Mouse (Mus musculus) hindbrain, embryonic 12.5 days (tissue): ENCODE data around the gene Gbgt1. TPM values are rescaled to one million over a fixed set of nuclear protein-coding genes. Genes with fewer than 3 reads are reported as not detected.
"Not testable (repeated sequence)": the region's sequence is repeated elsewhere in the genome, so short reads cannot be mapped to it uniquely, and the experiment has no call there.

Experiments used
- ATAC-seq: fragments of 200-750 bp; cut with Nextera tagmentation; 2 replicates; pipeline ENCODE4 v1.8.0; 2017; ENCODE audit warnings: moderate TSS enrichment; ENCODE audit not compliant: low FRiP score
- H3K27ac ChIP-seq: fragments of 300-500 bp; sonication (generic); 2 replicates; pipeline ENCODE4 v1.5.1; 2016; ENCODE audit warnings: mild to moderate bottlenecking
- H3K27me3 ChIP-seq: fragments of 300-500 bp; sonication (generic); 2 replicates; pipeline ENCODE4 v1.6.1; 2016; ENCODE audit warnings: mild to moderate bottlenecking
- H3K36me3 ChIP-seq: fragments of 300-500 bp; sonication (generic); 2 replicates; pipeline ENCODE4 v1.6.1; 2016; ENCODE audit warnings: mild to moderate bottlenecking
- H3K4me1 ChIP-seq: fragments of 300-500 bp; sonication (generic); 2 replicates; pipeline ENCODE4 v1.6.1; 2016
- H3K4me2 ChIP-seq: fragments of 300-500 bp; sonication (generic); replicated peaks from 2 replicates; pipeline ENCODE4 v1.6.1; 2016; ENCODE audit warnings: mild to moderate bottlenecking
- H3K4me3 ChIP-seq: fragments of 300-500 bp; sonication (generic); 2 replicates; pipeline ENCODE4 v1.5.1; 2016; ENCODE audit warnings: mild to moderate bottlenecking
- H3K9ac ChIP-seq: fragments of 300-500 bp; sonication (generic); 2 replicates; pipeline ENCODE4 v1.6.1; 2016; ENCODE audit warnings: mild to moderate bottlenecking, moderate library complexity
- H3K9me3 ChIP-seq: fragments of 300-500 bp; sonication (generic); replicated peaks from 2 replicates; pipeline ENCODE4 v1.6.1; 2016; ENCODE audit warnings: mild to moderate bottlenecking
- WGBS: fragments of 180-500 bp; shearing (Covaris S2); methylation state at CpG from one replicate; pipeline ENCODE4 v1.1.7; 2016; 5-methylcytosine and 5-hydroxymethylcytosine counted together
- polyA plus RNA-seq: library from polyadenylated mRNA; unstranded; fragments of >200 nt; fragmentation: Nextera tagmentation; extraction: Ambion mirVana; gene quantifications from 2 replicates; pipeline ENCODE4 v1.2.1, GENCODE M21; 2016

Gbgt1 gene
- polyA plus RNA-seq, 1 experiment from 2014 or later, result 0.67 TPM

DNA sequence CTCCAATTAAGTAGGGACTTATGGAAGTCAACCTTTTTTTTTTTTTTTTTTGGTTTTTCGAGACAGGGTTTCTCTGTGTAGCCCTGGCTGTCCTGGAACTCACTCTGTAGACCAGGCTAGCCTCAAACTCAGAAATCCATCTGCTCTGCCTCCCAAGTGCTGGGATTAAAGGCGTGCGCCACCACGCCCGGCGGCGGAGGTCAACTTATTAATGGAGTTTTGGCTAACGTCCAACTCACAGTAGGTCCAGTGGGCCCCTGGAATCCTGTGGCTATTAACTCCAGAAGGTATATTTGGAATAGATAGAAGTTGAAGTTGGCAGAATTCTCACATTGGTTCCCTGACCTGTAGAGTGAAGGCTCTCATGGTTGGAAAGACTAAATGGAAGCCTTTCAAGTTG, 24.7 kb upstream of the Gbgt1 start:
- not testable (repeated sequence) for H3K4me3 ChIP-seq, H3K4me2 ChIP-seq, H3K9me3 ChIP-seq, H3K27me3 ChIP-seq, H3K4me1 ChIP-seq, ATAC-seq, H3K9ac ChIP-seq, H3K27ac ChIP-seq
- peaks cover 42% of the 10 kb centered on the region for H3K36me3 ChIP-seq
- WGBS, result 95% methylated on average over 8 of the region's 8 CpGs

DNA sequence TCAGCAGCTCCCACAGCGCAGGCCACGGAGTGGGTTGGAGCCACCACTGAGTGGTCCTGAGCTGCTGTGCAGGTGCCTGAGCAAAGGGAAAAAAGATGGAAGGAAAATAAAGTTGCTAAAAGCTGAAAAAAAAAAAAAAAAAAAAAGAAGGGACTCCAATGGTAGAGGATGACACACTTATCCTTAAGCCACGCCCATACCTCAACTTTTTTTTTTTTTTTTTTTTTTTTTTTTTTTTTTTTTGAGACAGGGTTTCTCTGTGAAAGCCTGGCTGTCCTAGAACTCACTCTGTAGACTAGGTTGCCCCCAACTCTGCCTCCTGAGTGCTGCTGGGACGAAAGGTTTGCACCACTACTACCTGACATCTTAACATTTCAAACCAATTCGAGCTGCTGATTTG, 18.7 kb upstream of the Gbgt1 start:
- WGBS, result 93% methylated on average over 4 of the region's 5 CpGs
- H3K9ac ChIP-seq, H3K9me3 ChIP-seq, H3K27ac ChIP-seq, H3K36me3 ChIP-seq, H3K27me3 ChIP-seq, H3K4me1 ChIP-seq, H3K4me2 ChIP-seq, H3K4me3 ChIP-seq, ATAC-seq: not testable (repeated sequence)

DNA sequence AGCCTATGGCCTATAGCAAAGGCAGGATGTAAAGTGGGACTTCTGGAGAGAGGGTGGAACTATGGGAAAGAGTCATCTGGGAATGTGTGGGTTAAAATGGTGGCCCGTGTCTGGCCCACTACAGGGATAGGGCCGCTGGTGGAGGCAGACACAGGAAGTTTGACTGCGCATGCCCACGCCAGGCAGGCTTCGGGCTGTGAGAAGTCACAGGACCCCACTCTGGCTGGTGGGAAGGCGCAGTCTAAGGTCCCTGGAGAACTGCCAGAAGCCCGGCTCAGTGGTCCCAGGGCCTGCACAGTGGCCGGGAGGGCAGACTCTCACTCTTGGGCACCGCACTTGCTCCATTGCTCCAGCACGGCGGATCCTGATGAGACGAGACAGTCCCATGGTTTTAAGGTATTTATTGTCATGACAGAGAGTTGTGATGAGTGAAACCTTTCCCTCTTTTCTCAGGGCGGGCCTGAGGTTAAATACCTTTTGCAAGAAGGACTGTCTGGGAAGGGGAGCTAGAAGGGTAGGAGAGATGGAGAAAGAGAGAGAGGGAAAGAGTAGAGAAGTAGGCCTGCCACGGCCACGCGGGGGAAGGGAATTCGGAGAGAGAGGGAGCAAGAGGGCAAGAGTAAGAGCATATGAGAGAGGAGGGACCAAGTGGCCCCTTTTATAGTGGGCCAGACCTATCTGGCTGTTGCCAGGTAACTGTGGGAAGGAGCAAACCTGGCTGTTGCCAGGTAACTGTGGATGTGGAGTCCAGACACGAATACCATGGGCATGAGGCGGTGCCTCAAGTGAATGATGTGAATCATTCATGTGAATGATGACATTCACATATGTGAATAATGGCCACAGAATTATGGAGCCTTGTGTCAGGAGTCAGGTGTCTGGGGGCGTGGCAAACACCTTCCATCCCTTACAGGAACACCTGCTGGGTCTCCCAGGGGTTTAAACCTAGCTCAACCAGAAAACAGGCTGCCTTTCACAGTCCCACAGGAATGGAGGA, 17.2 kb upstream of the Gbgt1 start:
- Histone ChIP-seq H3K4me3 (no peak overlapping the region), H3K4me2 (no peak overlapping the region), H3K4me1 (no peaks in the 10 kb centered on the region), H3K9ac (no peak overlapping the region), H3K27ac (no peak overlapping the region), H3K9me3 (no peaks in the 10 kb centered on the region), H3K36me3 (no peaks in the 10 kb centered on the region), H3K27me3 (no peaks in the 10 kb centered on the region)
- ATAC-seq, result no peak
- WGBS, result 81% methylated on average over 20 of the region's 20 CpGs

DNA sequence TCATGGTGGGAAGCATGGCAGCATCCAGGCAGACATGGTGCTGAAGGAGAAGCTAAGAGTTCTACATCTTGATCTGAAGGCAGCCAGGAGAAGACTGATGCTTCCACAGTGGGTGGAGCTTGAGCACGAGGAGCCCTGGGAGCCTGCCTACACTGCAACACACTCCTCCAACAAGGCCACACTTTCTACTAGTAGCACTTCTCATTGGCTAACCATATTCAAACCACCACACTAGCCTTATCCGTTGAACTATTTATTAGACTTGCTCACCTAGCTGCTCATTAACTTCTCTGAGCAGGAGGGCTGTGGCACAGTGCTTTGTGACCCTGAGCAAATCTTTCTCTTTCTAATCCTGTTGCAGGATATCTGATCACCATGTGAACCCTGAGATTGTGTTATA, 12.8 kb upstream of the Gbgt1 start:
- 66% methylated on average over 2 of the region's 2 CpGs for WGBS
- no peaks in the 10 kb centered on the region for H3K4me1 ChIP-seq
- ATAC-seq, result no peak
- no peak overlapping the region for H3K4me3 ChIP-seq
- no peaks in the 10 kb centered on the region for H3K9me3 ChIP-seq
- H3K9ac ChIP-seq, result no peak overlapping the region
- H3K27me3 ChIP-seq, result no peaks in the 10 kb centered on the region
- no peaks in the 10 kb centered on the region for H3K36me3 ChIP-seq
- H3K4me2 ChIP-seq, result no peak overlapping the region
- H3K27ac ChIP-seq, result no peak overlapping the region

DNA sequence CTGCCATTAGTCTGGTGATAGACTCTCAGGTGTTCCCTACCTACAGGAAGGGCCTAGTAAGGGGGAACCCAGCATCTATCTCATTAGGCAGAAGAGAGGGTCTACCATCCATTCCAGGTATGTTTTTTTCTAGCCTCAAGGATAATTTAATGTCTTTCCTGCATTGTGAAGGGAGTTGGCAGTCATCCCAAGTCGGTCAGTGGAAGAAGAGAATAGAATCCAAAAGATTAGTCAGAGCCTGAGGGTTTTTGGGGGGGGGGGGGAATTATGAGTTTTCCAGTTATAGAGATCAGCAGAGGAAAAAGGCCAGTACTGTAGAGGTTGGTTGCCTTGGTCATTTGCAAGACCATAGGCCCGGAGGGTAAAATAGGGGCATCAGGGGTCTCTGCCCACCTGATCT, 2.2 kb upstream of the Gbgt1 start:
- no peak overlapping the region for H3K4me3 ChIP-seq
- ATAC-seq, result no peak
- H3K27me3 ChIP-seq, result no peaks in the 10 kb centered on the region
- no peak overlapping the region for H3K27ac ChIP-seq
- no peaks in the 10 kb centered on the region for H3K36me3 ChIP-seq
- no peak overlapping the region for H3K4me2 ChIP-seq
- WGBS, result 88% methylated on average over 2 of the region's 2 CpGs
- peaks cover 6% of the 10 kb centered on the region; the same call in 1 of the 2 replicates for H3K4me1 ChIP-seq
- H3K9ac ChIP-seq, result no peak overlapping the region
- H3K9me3 ChIP-seq, result no peaks in the 10 kb centered on the region

DNA sequence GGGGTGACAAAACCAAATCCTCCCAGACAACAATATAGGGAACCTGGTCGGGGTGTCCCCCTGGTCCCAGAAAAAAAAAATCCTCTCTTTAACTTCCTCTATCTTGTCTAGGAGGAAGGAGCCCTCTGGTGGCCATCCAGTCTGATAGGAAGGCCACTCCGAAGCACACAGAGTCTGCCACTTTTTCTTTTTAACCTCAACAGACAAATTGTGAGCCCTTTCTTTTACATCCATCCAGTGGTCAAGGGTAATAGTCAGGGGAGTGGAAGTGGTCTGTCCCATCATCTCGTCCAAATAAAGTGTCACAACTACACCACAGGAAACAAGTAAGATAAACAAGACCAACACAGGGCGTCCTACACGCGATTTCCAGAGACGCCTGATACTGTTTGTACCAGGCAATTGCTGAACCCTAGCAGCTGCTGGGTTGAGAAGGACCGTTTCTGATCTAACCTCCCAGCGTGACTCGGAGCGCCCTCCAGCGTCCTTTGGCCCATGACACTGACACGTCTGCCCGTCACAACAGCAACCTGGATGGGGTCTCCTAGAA, 1.4 kb upstream of the Gbgt1 start:
- Histone ChIP-seq H3K4me2 (no peak overlapping the region), H3K4me1 (peaks cover 6% of the 10 kb centered on the region; the same call in 1 of the 2 replicates), H3K36me3 (no peaks in the 10 kb centered on the region), H3K4me3 (no peak overlapping the region), H3K27ac (no peak overlapping the region), H3K27me3 (no peaks in the 10 kb centered on the region), H3K9me3 (no peaks in the 10 kb centered on the region), H3K9ac (no peak overlapping the region)
- ATAC-seq, result no peak
- 87% methylated on average over 14 of the region's 14 CpGs for WGBS

DNA sequence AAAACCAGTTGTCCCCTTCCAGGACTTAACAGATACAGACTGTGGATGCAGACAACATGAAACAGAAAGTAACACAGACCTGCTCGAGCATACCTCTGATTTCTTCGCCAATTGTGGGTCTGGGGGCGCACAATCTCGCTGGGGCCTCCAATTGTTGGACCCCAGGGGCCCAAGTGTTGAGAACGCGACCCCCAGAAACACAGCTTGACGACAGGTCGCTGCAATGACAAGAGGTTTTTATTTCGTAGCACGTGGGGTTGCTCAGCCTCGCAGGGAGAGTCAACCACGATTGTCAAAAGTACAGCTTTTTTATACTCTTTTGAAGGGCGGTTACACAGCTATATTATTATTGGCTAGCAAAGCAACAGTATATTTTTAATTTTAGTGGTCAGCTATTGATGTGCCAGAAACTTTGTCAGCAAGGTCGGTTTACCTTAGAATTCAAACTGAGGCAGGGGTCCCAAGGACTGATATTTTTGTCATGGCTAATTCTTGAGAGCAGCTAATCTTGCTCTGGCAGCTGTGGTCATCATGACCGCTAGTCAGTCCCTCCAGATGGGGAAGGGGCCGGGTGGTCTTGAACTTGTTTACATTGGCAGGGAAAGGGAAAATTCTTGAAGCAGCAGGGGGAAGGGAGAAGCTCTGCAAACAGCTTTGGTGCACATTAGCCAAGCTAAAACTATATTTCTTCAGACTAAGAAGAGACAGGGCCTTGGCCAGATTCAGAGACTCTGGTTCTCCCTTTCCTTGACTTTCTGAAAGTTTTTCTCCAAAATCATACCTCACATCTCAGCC, 693 bp upstream of the Gbgt1 start:
- no peaks in the 10 kb centered on the region for H3K36me3 ChIP-seq
- no peak for ATAC-seq
- H3K27ac ChIP-seq, result no peak overlapping the region
- peaks cover 6% of the 10 kb centered on the region; the same call in 1 of the 2 replicates for H3K4me1 ChIP-seq
- no peaks in the 10 kb centered on the region for H3K27me3 ChIP-seq
- 83% methylated on average over 16 of the region's 16 CpGs for WGBS
- H3K4me2 ChIP-seq, result no peak overlapping the region
- H3K9me3 ChIP-seq, result no peaks in the 10 kb centered on the region
- H3K9ac ChIP-seq, result no peak overlapping the region
- H3K4me3 ChIP-seq, result no peak overlapping the region

DNA sequence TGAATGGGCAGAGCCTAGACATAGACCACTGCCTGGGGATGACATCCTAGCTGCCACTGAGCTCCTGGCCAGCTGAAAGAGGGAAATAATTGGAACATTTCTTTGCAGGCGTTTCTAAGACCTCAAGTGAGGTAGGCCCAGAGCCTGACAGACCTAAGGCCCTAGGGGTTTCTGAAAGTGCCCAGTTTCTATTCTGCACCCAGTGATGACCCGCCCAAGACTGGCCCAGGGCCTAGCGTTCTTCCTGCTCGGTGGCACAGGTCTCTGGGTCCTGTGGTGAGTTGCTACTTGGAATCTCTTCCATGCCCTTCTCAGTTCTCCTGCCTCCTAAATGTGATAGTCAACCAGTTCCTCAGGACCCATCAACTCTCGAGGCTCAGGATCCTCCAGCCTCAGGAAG, 870 bp downstream of the Gbgt1 start:
- Histone ChIP-seq H3K27me3 (no peaks in the 10 kb centered on the region), H3K4me1 (peaks cover 6% of the 10 kb centered on the region; the same call in 1 of the 2 replicates), H3K9me3 (no peaks in the 10 kb centered on the region), H3K9ac (no peak overlapping the region), H3K4me2 (no peak overlapping the region), H3K27ac (no peak overlapping the region), H3K4me3 (no peak overlapping the region), H3K36me3 (no peaks in the 10 kb centered on the region)
- ATAC-seq, result no peak
- 78% methylated on average over 5 of the region's 5 CpGs for WGBS

DNA sequence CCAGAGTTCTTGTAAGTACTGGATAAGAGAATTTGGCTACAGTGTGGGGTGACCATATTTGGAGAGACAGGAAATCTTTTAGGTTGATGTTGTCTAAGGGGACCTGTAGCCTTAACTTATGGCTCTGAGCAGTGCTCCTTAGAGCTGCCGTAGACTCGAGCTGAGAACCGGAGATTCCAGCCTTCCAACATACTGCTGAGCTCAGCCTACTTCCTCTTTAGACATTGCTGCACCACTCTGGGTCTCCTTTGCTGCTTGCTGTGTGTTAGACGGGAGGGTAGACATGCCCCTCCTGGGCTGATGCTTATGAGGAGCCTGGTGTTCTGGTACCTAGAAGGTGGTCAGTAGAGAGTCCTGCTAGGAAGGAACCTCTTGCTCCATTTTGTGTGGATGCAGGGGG, 1.7 kb downstream of the Gbgt1 start:
- no peak for ATAC-seq
- H3K36me3 ChIP-seq, result no peaks in the 10 kb centered on the region
- H3K27me3 ChIP-seq, result no peaks in the 10 kb centered on the region
- H3K4me2 ChIP-seq, result no peak overlapping the region
- H3K4me1 ChIP-seq, result peaks cover 6% of the 10 kb centered on the region; the same call in 1 of the 2 replicates
- no peak overlapping the region for H3K9ac ChIP-seq
- H3K27ac ChIP-seq, result no peak overlapping the region
- WGBS, result 92% methylated on average over 4 of the region's 4 CpGs
- no peaks in the 10 kb centered on the region for H3K9me3 ChIP-seq
- no peak overlapping the region for H3K4me3 ChIP-seq

DNA sequence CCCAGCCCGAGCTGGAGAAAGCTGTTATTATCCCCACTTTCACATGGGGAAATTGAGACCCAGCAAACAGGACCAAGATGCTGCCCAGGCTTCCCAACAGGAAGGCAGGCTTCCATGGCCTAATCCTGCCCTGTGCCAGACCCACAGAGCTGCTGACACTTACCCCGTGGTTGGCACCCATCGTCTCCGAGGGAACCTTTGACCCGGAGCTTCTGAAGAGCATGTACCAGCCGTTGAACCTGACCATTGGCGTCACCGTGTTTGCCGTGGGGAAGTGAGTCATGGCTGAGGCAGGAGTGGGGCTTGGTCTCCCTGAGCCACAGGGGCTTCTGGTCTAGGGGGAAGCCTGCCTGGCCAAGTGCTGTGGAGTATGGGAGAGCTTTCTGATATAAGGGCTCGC, 6.3 kb downstream of the Gbgt1 start:
- Histone ChIP-seq H3K4me3 (no peak overlapping the region), H3K4me1 (no peaks in the 10 kb centered on the region), H3K27ac (no peak overlapping the region), H3K4me2 (no peak overlapping the region), H3K9me3 (no peaks in the 10 kb centered on the region), H3K36me3 (no peaks in the 10 kb centered on the region), H3K9ac (no peak overlapping the region), H3K27me3 (no peaks in the 10 kb centered on the region)
- no peak for ATAC-seq
- 90% methylated on average over 10 of the region's 10 CpGs for WGBS

DNA sequence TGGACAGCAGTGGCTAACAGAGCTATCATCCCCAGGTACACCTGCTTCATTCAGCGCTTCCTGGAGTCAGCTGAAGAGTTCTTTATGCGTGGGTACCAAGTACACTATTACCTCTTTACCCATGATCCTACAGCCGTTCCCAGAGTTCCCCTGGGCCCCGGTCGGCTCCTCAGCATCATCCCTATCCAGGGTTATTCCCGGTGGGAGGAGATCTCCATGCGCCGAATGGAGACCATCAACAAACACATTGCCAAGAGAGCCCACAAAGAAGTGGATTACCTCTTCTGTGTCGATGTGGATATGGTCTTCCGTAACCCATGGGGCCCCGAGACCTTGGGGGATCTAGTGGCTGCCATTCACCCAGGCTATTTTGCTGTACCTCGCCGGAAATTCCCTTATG, 8.0 kb downstream of the Gbgt1 start:
- Histone ChIP-seq H3K4me3 (no peak overlapping the region), H3K4me1 (no peaks in the 10 kb centered on the region), H3K4me2 (no peak overlapping the region), H3K27ac (no peak overlapping the region), H3K9me3 (no peaks in the 10 kb centered on the region), H3K27me3 (no peaks in the 10 kb centered on the region), H3K9ac (no peak overlapping the region), H3K36me3 (no peaks in the 10 kb centered on the region)
- 88% methylated on average over 13 of the region's 13 CpGs for WGBS
- no peak for ATAC-seq

DNA sequence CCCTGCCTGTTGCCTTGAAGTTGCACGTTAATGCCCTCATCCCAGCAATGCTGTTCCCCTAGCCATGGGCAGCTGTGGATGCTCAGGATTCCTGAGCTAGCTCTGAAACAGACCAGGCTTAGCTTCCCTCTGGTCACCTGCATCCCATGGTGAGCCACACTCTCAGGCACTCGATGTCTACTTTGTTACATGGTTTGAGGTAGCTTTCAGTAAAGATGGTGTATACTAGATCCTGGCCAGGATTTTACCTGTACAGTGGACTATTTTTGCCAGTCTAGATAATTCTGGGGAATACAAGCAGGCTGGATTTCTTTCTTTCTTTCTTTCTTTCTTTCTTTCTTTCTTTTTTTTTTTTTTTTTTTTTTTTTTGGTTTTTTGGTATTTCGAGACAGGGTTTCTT, 9.1 kb downstream of the Gbgt1 start, which contains the start of gene Gm10134:
Gm10134 (plus strand) TSS at position 301 of the 400 bp plus-strand sequence.
- Histone ChIP-seq H3K27ac (no peak within 1 kb of the TSS), H3K9me3 (no peaks in the 10 kb centered on the region), H3K36me3 (no peaks in the 10 kb centered on the region), H3K27me3 (no peaks in the 10 kb centered on the region), H3K4me2 (no peak within 1 kb of the TSS), H3K4me3 (no peak within 1 kb of the TSS), H3K9ac (no peak within 1 kb of the TSS), H3K4me1 (no peaks in the 10 kb centered on the region)
- no peak for ATAC-seq
- 79% methylated on average over 3 of the region's 3 CpGs for WGBS
